Mouse (Mus musculus): ENCODE results near the gene Scap.
"Not testable (repeated sequence)": the region's sequence is repeated elsewhere in the genome, so short reads cannot be mapped to it uniquely, and the experiment has no call there.

The Scap gene

DNA sequence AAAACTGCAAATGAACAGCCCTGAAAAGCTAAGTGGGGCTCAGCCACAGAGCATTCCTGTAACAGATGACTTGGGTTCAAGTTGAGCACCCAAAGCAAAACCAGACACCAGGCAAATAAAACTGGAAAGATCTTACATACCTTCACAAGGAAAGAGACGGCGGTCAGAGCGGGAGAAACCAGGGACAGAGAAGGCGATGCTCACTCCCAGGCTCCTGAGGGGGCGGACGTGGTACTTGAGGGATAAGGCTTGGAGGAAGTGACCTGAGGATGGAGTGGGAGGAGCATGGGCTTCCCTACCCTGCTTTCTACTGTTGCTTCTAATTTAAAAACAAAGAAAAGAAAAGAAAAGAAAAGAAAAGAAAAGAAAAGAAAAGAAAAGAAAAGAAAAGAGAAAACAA lies 2.7 kb upstream of the Scap start:
- no peak for DNase-seq (ENCODE audit: low read depth, low spot score)

DNA sequence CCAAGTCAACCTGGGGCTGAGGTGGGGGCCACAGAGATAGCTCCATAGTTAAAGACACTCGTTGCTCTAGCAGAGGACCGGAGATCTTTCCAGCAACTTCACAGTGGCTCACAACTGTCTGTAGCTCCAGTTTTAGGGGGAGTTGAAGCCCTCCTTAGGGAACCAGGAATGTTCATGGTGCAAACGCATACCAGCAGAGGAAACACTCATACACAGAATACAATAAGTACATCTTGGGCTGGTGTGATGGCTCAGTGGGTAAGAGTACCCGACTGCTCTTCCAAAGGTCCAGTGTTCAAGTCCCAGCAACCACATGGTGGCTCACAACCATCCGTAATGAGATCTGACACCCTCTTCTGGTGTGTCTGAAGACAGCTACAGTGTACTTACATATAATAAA lies 2.2 kb upstream of the Scap start:
- DNase-seq (ENCODE audit: low read depth, low spot score) = not testable (repeated sequence)

DNA sequence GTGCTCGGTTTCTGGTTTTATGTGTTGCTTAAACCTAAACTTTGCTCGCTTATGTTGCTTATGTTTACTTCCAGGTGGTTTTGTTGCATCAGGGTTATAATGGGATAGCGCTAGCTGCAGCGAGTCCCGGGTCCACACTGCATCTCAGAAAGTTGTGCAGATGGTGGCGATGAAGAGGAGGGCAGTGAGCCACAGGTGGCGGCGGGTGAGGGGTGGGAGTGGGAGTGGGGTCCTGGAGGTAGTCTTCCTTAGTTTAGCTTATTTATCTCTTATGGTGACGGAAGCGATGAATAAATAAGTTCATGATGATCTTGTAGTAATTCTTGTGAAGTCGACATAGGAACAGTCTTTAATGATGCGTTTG lies 790 bp downstream of the Scap start:
- no peak for DNase-seq (ENCODE audit: low read depth, low spot score)

DNA sequence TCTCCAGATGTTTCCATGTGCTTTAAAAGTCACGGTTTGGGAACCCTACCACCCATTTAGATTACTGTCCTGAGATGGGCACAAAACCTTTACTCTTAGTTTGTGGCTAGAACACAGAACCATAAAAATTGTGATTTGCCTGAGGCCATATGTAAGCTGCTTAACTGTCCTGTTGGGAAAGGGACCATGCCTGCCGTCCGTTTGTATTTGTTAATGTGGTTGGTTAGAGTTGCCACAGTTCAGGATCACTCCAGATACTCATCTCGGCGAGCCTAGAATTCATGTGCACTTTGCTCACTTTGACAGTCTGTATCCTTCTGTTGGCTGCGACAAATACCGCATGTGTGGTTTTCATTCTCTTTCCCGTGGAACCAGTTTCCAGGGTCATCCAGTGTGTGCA lies 1.8 kb downstream of the Scap start:
- DNase-seq (ENCODE audit: low read depth, low spot score) = no peak

DNA sequence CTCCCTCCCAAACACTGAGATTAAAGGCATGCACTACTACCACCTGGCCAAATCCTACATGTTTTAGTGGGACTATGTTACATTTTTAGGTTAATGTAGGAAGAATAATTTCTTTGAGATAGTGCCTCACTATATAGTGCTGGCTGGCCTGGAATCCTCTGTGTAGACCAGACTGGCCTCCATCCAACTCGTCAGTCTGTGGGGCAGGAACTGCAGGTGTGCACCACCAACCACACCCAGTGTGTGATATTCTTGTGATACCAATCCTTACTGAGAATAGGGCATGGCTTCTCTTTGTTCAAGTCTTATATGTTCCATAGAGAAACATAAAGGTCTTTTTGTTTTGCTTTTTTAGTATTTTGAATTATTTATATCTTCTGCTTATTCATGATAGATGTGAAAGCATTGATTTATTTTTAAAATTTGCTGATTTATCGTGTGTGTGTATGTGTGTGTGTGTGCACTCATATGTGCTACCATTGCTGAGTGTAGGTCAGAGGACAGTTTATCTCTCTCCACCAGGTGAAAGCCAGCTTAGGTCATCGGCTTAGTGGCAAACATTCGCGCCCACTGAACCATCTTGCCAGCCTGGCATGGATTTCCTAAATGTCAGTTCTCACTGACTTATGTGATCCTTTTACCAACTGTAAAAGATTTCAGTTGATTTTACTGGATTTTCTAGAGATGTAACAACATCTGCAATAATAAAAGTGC lies 7.1 kb downstream of the Scap start:
- no peak for DNase-seq (ENCODE audit: low read depth, low spot score)

DNA sequence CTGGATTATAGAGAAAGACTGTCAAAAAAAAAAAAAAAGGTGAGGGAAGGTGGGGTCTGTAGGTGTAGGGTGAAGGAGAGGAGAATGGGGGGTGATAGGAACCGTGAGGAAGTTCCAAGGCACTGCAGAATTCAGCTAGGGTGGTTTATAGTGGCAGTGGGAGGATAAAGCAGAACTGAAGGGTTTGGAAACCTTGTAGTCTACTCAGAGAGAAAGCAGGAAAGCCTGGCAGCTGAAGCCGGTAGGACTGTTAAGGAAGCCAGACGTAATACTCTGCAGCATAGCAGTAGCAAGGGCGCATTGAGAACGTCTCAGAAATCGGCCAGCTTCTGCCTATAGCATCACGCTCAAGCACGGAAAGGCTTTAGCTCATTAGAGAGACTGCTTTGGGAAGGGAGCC lies 8.9 kb downstream of the Scap start:
- no peak for DNase-seq (ENCODE audit: low read depth, low spot score)

DNA sequence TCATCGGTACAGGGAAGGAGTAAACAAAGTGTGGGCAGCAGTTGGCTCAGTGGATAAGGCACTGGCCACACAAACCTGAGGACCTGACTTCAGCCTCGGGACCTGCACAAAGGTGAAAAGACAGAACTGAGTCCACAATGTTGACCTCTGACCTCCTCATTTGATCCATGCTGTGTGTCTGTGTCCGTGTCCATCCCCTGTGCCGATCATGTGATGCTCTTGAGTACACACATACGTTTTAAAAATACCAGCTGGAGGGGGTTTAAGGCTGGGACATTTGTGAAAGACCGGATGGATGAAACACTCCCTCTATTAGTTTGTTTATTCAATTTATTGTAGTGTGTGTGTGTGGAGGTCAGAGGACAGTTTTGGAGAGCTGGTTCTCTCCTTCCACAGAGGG lies 10.7 kb downstream of the Scap start:
- DNase-seq (ENCODE audit: low read depth, low spot score) = no peak

DNA sequence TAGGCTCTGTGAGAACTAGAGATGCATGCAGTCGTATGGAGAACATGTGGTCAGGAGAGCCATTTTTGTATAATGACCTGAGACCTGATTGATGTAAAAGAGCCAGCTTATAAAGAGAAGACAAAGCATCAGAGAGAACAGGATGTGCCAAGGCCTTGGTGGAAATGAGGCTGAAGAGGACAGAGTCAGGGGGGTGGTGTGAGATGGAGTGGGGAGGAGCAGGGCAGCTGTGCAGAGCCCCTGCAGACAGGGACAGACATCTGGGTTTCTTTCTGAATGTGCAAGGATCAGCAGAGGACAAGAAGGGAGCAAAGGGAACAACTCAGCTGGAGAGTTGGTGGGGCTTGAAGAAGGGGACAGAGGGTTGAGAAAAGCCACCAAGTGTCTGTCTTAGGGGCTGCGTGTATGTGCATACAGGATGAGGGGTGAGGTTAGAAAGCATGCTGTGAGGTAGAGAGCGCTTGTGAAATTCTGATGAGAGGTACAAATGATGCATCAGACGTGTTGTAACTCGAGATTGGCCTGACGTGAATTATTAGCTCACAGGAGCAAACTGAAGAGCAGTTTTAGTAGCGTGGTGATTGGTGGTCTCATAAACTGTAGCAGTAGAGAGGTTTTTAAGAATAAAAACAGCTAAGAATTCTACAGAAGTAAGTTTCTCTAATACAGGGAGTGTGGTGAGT lies 12.1 kb downstream of the Scap start:
- no peak for DNase-seq (ENCODE audit: low read depth, low spot score)

DNA sequence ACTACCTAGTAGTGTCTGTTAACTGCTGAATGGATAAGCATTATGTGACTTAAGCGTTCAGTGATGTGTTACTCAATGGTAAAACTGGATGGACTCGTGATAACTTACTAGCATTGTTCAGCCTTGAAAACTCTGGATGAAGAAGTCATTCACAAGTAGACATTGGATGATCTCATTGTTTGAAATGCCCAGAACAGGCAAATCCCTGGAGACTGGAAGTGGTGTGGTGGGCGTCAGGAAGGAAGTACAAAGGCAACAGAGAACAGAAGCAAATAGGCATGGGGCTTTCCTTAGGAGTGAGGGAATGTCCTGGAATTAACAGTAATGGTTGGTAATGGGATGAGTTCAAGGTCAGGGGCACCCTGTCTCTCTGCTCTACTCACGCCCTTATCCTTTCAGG lies 15.8 kb downstream of the Scap start:
- no peak for DNase-seq (ENCODE audit: low read depth, low spot score)

DNA sequence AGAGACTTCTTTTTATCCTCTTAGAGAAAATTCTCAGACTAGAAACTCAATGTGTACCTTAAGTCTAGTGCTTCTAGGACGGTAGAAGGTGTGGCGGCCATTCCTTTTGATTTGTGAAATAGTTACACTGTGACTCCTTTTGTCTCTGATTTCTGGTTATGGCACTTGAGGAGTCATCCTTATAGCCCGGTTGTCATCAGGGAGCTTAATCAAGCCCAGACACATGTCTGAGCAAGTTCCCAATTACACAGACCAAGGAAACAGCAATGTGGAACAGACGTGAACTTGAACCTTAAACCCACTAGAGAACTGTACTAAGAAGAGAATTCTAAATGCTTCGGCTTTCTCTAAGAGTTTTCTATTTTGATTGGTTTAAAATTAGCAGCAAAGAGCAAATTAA lies 17.1 kb downstream of the Scap start:
- DNase-seq (ENCODE audit: low read depth, low spot score) = no peak

DNA sequence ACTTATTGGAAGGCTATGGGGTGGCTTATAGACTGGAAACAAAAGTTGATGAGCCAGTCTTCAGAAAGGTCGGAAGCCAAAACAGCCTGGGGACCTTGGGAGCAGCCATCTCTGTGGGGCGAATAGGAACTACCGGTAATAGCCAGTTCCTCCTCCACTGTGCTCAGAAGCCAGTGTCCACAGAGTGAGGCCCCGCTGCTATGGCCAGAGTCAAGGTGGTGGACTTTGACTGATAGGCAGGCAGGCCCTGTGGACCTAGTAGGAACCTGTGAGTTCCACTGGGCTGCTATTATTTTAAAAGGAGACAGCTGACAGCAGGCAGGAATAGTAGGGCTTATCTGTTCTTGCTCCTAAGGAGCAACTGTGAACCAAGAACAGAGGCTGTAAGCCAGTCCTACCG lies 17.5 kb downstream of the Scap start:
- DNase-seq (ENCODE audit: low read depth, low spot score) = no peak

DNA sequence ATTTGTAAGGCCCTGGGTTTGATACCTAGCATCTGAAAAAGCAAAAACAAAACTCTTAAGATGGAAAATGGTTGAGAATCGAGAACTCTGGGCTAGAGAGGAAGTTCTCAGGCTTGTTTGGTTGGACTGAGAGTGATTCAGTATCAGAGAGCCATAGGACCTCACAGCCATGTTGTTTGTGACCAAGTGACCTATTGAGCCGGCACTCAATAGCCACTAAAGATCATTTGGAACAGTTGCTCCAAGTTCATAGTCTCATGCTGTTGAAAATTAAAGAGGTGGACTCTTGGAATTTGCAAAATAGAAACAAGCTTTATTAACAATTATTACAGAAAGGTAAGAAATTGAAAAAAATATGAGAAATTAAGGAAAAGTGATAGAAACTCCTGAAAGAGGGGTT lies 18.3 kb downstream of the Scap start:
- DNase-seq (ENCODE audit: low read depth, low spot score) = no peak

DNA sequence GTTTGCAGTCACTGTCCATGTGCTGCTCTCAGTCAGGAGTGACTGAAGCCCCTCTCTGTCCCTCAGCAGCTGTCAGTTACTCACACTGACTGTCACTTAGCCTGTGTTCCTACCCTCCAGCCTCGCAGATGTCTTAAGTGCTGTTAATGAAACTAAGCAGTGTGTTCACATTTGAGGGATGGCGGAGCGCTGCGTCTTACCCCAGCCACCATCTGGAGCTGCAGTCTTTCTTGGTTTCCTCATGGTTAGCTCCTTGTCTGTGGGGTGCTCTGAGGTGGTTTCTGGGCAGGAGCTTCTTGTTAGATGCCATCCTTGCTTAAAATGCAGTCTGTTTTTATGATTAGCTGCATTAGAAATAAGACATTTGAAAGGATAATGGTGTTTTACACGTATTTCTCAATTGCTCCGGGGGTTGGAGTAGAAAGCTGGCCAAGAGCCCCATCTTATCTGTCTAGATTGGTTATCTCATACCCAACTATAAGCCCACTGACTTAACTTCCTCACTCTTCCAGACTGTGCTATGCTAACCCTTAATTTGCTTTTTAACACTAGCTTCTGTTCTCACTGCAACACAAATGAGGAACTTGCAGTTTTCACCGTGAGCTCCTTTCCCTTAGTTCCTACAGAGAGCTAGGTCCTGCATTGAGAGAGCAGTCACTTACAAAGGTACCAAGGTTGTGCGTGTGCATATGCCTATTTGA lies 19.0 kb downstream of the Scap start:
- no peak for DNase-seq (ENCODE audit: low read depth, low spot score)

DNA sequence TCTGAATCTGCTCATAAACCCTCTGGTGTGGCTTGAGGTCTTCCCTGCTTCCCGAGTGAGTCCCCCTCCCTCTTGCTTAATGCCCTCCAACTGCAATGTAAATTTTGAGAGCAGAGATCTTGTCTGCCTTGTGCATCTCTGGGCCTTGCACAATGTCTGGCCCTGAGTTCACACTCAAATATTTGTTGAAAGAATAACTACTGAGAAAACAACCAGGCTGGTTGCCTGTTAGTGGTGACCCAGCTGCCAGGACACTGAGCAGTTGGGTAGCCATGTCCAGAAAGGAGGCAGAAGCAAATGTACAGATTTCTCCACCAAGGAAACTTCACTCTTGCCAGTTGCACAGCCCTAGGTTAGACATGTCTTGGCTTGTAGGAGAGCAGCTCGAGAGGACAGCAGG lies 25.3 kb downstream of the Scap start:
- no peak for DNase-seq (ENCODE audit: low read depth, low spot score)

DNA sequence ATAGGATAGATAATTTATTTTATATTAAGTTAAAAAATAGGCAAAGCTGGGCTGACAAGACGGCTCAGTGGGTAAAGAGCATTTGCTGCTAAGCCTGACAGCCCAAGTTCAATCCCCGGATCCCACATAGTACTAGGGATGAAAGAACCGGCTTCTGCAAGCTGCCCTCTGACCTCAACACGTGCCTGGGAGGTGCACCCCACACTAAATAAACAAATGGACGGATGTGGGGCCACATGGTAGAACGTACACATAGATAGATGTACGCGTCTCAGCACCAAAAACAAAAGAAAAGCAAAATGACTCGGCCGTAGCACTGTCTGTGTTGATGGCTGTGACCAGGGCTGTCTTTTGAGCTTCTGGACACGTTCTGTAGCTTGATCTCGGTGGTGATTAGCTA lies 28.2 kb downstream of the Scap start:
- no peak for DNase-seq (ENCODE audit: low read depth, low spot score)

DNA sequence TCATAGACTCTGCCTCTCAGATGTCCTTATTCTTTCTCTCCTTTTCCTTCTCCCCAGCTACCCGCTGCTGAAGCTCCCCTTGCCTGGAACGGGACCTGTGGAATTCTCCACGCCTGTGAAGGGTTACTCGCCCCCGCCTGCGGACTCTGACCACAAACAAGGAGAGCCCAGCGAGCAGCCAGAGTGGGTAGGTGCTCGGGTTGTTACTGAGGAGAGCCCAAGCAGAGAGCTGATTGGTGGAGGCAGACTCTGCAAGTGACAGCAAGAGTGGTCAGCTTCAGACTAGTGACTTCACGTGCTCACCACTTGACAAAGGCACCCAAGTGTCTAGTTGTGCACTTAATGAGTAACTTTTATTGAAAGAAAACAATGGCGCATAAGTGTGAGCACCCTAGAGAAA lies 29.2 kb downstream of the Scap start:
- DNase-seq (ENCODE audit: low read depth, low spot score) = no peak

DNA sequence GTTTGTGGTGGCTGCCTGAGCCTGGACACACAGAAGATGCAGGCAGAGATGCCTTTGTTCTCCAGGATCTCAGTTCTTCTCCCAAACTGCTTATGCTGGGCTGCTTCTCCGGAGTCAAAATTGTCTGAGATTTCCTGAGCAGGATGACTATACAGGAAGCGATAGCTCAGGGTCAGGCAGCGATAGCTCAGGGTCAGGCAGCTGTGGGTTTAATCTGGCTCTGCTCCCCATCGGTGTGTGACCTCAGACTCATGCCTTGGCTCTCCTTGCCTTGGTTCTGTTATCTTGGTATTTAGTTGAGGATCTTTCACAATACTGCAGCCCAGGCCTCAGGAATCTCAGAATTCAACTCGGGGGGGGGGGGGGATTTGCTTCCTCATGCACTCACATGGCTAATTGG lies 33.7 kb downstream of the Scap start:
- DNase-seq (ENCODE audit: low read depth, low spot score) = no peak

DNA sequence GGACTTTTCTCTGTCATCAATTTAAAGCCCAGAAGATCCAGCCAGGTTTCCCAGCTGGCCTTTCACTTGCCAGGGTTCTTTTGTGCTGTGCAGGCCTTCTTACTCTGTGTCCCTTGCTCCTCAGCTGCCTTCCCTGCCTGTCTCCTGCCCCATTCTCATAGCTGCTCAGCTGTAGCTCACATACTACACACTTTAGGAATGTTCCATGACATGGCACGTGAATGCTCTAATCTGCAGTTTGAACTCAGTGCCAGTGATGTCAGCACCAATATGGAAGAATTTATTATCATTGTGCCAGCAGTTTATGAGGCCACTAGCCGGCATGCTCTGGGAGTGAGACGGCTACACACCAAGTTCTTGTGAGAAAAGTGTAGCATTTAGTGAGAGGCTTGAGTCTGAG lies 36.8 kb downstream of the Scap start:
- no peak for DNase-seq (ENCODE audit: low read depth, low spot score)

DNA sequence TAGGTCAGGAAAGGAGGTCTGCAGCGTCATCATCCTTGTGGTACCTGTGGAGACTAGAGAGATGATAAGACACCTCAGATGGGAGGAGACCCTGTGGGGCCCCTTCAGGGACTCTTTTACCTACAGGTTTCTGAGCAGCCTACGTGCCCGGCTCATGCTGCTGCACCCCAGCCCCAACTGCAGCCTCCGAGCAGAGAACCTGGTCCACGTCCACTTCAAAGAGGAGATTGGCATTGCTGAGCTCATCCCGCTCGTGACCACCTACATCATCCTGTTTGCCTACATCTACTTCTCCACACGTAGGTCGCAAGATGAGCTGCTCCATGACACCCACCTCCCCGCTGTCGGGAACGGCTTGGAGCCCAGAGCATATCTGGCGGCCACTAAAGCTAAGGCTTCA lies 40.8 kb downstream of the Scap start:
- DNase-seq (ENCODE audit: low read depth, low spot score) = no peak

DNA sequence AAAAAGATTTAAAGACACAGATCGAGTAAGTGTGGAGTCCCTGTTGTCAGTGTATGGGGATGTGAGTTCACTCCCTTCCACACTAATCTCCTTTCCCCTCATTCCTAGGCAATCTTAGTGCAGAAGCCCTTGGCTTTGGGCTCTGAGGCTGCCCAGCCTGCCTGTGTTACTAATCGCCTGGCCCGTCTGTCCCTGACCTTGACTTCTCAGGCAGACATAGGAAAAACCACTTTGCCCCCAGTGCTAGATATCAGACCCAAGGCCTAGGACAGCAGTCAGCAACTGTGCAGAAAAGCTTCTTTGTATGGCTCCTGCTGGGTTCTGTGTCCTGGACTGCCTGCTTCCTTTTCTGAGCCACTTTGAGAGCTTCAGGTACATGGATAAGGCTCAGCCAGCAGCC lies 42.6 kb downstream of the Scap start:
- no peak for DNase-seq (ENCODE audit: low read depth, low spot score)

DNA sequence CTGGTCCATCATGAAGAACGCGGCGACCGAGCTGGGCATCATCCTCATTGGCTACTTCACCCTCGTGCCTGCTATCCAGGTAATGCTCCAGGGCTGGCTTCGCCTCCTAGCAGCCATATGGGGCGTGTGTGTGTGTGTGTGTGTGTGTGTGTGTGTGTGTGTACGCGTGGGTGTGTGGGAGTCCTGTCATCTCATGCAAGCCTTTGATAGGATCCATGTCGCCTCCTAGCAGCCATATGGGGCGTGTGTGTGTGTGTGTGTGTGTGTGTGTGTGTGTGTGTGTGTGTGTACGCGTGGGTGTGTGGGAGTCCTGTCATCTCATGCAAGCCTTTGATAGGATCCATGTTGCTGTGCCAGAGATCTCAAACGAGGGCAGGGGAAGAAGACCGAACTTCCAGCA lies 44.6 kb downstream of the Scap start:
- not testable (repeated sequence) for DNase-seq (ENCODE audit: low read depth, low spot score)

DNA sequence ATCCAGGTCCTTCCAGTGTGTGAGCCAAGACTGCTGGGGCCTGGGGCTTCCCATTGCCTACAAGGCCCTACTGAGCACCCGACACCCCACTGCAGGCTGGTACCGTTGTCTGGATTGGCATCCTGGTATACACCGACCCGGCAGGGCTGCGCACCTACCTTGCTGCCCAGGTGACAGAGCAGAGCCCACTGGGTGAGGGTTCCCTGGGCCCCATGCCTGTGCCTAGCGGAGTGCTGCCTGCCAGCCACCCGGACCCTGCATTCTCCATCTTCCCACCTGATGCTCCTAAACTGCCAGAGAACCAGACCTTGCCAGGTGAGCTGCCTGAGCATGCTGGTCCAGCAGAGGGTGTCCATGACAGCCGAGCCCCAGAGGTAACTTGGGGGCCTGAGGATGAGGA lies 46.3 kb downstream of the Scap start:
- no peak for DNase-seq (ENCODE audit: low read depth, low spot score)

DNA sequence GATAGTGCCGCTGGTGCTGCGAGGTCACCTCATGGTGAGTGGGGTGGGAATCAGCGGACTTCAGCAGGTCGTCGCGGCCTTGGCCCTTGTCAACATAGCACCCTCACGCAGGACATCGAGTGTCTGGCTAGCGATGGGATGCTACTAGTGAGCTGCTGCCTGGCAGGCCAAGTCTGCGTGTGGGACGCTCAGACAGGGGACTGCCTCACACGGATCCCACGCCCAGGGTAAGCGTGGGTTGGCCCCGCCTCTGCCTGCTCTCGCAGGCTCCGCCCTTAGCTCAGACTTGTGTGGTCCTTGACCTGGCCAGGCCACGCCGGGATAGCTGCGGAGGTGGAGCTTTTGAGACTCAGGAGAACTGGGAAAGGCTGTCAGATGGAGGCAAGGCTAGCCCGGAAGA lies 47.6 kb downstream of the Scap start:
- no peak for DNase-seq (ENCODE audit: low read depth, low spot score)
